Mouse (Mus musculus) hindbrain, embryonic 13.5 days (tissue): ENCODE data around the gene Olfr1392. TPM values are rescaled to one million over a fixed set of nuclear protein-coding genes. Genes with fewer than 3 reads are reported as not detected.

Experiments
- polyA plus RNA-seq: library from polyadenylated mRNA; unstranded; fragments of >200 nt; fragmentation: Nextera tagmentation; extraction: Ambion mirVana; gene quantifications from 2 replicates; pipeline ENCODE4 v1.2.1, GENCODE M21; 2015

Gene Olfr1392
- polyA plus RNA-seq, 1 experiment from 2014 or later, result not detected

Other genes with a start within 250 kb of the Olfr1392 start
- gene 9930111J21Rik2, start 234.0 kb upstream of the Olfr1392 start, polyA plus RNA-seq, result 0.25 and 0.28 TPM in 2 replicates
- not detected in 2 replicates for gene Tgtp2, start 221.1 kb upstream of the Olfr1392 start, polyA plus RNA-seq
- gene Ifi47, start 208.7 kb upstream of the Olfr1392 start, polyA plus RNA-seq, result 0.66 and 0.98 TPM in 2 replicates
- not detected in 2 replicates for gene Olfr1396, start 170.4 kb upstream of the Olfr1392 start, polyA plus RNA-seq
- gene Olfr1395, start 143.0 kb upstream of the Olfr1392 start, polyA plus RNA-seq, result not detected in 2 replicates
- not detected in 2 replicates for gene Olfr1394, start 130.9 kb upstream of the Olfr1392 start, polyA plus RNA-seq
- 0.05 and 0.10 TPM in 2 replicates for gene Btnl9, start 98.1 kb upstream of the Olfr1392 start, polyA plus RNA-seq
- 53.4 and 54.6 TPM in 2 replicates for gene Zfp62, start 82.0 kb upstream of the Olfr1392 start, polyA plus RNA-seq
- 31.0 and 34.0 TPM in 2 replicates for gene Mgat1, start 41.1 kb upstream of the Olfr1392 start, polyA plus RNA-seq
- gene Olfr1393, start 7.0 kb upstream of the Olfr1392 start, polyA plus RNA-seq, result 0.22 TPM in 1 of 2 replicates, not detected in the other
- not detected in 2 replicates for gene Olfr10, start 19.5 kb downstream of the Olfr1392 start, polyA plus RNA-seq
- gene Olfr1391, start 37.5 kb downstream of the Olfr1392 start, polyA plus RNA-seq, result not detected in 2 replicates
- not detected in 2 replicates for gene Olfr1390, start 49.9 kb downstream of the Olfr1392 start, polyA plus RNA-seq
- gene Olfr1389, start 137.8 kb downstream of the Olfr1392 start, polyA plus RNA-seq, result not detected in 2 replicates
- gene Olfr1388, start 151.3 kb downstream of the Olfr1392 start, polyA plus RNA-seq, result 0.09 TPM in 1 of 2 replicates, not detected in the other
- not detected in 2 replicates for gene Olfr1387, start 170.1 kb downstream of the Olfr1392 start, polyA plus RNA-seq
- not detected in 2 replicates for gene Olfr1386, start 179.8 kb downstream of the Olfr1392 start, polyA plus RNA-seq
- not detected in 2 replicates for gene Olfr1385, start 203.8 kb downstream of the Olfr1392 start, polyA plus RNA-seq
- not detected in 2 replicates for gene Olfr1384, start 221.4 kb downstream of the Olfr1392 start, polyA plus RNA-seq
- not detected in 2 replicates for gene Olfr1383, start 234.4 kb downstream of the Olfr1392 start, polyA plus RNA-seq
- gene Olfr1382, start 243.0 kb downstream of the Olfr1392 start, polyA plus RNA-seq, result not detected in 2 replicates